Mouse (Mus musculus) heart, postnatal 25 days (tissue): ENCODE results near the gene Bbox1. TPM values are rescaled to one million over a fixed set of nuclear protein-coding genes. Genes with fewer than 3 reads are reported as not detected.

Experiments
- DNase-seq: peaks from one replicate; pipeline ENCODE4 v3.0.0; 2022; ENCODE audit warnings: low spot score
- intact Hi-C: fragments of 180-260 bp; cut with DNase I; formaldehyde crosslinking; loops from one replicate; pipeline ENCODE4 v1.15.1; 2025
- total RNA-seq, 2 experiments: library from RNA; stranded (reverse); gene quantifications; 2 replicates each; pipeline ENCODE4 v1.2.3; 2021

Gene Bbox1
- total RNA-seq, 2 experiments from 2014 or later, result 0.23 TPM; not detected in 1

DNA sequence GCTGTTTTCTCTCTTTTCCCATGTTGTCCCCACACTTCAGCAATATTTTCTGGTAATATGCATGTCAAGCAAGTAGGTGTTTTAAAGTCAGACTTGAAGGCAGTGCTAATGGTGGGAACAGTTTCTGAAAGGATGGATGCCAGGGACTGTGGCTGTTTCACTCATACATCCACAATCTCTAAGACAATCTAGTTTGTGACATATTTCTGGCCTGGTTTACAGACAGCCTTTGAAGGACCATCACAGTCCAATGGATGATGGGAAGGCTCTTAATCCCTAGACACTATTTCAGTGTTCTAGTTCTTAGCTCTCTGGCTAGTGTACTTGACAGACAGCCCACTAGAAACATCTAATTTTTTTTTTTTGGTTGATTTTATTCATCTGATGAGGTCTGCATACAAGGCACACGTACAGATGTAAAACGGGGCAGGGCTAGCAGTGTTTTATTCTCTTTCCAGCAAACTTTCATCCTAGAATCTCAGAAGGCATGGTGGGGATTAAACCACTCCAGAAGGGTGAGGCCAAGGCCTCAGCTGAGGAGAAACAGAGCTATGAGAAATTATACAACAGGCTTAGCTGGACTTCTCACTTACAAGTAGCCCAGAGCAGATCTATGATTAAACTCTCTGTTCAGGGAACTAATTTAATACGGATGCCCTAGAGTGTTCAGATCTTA lies 28.4 kb downstream of the Bbox1 start:
- intact Hi-C loops, result no loop called here
- no peak for DNase-seq

DNA sequence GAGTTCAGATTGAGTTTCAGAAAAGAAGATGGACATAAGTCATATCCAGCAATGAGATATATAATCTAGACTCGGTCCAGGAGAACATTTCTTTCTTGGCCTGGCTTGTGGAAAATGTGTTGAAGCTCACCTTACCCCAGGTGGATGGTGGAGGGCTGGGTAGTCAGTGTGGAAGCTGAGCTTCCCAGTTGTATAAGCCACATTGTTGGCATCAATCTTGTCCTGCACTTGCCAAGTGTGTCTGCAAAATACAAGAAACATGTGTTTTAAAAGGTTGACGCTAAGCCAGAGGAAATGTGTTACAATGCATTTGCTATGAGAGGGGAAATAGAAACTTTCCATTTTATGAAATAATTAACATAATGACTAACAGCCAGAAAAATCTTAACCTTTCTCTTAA lies 38.9 kb downstream of the Bbox1 start:
- intact Hi-C loops, result loop anchor here (10.0 kb wide), 1 partner anchor 119 kb away; no protein-coding TSS in a partner anchor
- DNase-seq, result no peak

DNA sequence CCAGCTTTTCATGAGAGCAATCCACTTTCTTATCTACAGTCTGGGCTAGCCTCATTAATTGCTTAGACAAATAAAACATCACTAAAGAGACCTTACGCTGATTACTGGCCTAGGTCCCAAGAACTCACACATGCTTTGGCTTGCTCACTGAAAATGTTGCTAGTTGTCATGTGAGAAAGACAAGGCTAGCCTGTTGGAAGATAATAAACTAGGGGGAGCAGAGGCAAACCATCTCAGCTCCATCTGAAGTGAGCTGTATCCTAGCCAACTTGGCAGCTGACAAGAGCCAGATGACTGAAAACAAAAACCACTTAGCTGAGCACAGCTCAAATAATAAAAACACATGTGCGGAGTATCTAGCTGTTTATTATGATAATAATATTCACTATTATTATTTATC lies 40.2 kb downstream of the Bbox1 start:
- DNase-seq, result peak; percentile 9
- intact Hi-C loops, result loop anchor here (10.0 kb wide), 1 partner anchor 121 kb away; no protein-coding TSS in a partner anchor

DNA sequence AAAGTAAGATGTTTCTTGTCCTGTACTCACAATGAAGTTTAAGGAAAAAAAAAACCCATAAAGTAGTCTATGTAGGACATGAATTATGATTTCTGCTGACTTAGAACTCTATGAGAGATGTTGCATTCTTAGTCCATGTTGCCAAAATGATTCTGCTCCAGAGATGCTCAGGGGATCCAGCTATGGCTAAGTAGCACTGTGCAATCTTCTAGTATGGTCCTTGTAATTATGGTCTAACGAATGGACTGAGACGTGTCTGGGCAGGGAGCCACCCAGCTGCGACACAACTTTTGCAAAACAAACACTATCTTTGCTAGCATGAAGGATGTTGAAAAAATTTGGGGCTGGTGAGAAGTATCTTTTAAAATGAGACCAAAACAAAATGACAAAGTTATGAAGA lies 45.1 kb downstream of the Bbox1 start:
- peak; percentile 35 for DNase-seq
- intact Hi-C loops, result no loop called here

DNA sequence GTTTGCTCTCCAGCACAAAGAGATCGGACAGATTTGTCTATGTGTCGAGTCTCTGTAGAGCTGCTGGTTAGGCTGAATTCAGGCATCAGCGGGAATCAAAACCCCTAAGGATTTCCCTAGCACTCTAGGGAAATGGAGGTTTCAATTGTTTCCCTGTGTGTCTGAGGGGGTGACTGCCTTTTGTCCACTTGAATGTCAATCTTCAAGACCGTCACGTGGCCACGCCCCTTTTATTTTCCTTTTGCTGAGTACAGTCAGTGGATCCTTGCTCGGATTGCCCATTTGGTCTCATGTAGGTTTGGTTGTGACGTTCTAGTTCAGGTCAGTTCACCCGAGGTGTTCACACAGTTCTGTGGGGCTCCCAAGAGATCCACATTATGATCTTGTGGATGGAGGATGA lies 82.1 kb downstream of the Bbox1 start:
- DNase-seq, result no peak
- intact Hi-C loops, result no loop called here

DNA sequence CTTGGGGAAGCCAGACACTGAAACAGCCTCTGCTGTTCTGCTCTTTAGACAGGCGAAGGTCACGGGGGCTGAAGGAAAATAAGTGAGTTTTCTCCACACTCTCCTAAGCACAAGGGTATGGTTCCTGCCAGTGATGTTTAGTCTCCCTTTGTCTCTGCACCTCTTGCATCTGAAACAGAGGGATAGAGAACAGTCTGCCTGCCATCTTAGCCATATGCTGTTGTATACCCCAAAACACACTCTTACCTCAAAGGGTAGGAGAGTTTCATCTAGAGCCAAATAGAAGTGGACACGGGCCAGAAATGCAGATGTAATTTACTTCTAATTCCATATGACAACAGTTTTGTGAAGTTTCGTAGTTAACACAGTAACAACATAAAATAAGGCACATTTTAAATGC lies 83.6 kb downstream of the Bbox1 start:
- DNase-seq, result no peak
- intact Hi-C loops, result no loop called here

DNA sequence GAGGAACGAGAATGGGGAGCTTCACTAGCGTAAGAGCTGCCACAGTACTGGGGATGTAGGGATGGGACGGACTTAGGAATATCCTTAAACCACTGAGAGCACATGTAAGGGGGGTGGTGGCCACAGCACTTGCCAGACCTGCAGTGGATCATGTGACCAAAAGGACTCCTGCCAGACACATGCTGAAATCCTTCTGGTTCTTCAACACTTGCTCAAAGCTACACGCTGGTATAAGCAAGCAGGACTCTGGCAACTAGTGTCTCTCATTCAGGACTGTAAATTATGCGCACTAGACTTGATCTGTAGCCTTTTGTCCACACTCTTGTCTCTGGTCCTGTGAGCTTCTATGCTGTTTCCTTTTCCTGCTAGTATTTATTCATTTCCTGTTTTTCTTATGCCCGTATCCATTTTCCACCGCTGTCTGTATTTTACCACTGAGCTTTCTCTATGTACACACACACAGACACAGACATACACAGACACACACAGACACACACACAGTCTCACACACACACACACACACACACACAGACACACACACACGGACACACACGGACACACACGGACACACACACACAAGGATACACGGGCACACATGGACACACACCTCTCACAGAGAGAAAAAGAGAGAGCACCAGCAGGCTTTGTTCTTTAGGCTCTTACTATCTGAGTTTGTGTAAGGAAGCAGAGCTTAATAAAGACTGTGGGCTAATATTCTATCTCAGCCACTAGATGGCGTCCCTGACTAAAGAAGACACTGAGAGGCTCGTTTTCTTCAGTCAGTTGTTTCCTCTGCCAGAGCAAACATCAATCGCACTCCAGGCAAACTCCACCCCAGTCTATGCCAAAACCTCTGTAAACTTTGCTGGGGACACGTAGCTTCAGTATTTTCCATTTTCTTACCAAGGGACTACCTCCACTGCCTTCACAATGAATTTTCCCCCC lies 84.9 kb downstream of the Bbox1 start:
- DNase-seq, result no peak

DNA sequence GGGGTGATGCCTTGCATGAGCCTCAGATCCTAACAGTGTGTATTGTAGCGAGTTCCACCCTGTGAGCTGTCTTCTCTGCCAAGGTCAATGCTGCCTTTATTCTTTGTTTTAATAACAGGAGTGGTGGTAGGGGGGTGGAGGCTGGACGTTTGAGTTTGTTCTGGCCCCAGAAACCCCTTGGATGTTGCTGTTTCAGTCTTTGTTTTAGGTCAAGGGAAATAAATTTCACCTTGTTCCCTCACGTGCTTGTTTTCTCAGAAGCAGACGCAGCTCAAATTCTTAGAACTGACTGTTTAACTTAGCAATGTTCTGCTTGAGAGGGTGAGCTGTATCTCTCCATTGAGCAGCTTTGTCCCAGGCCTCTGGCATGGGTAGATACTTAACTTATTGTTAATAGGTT lies 87.9 kb downstream of the Bbox1 start:
- intact Hi-C loops, result loop anchor here (10.0 kb wide), 1 partner anchor 758 kb away; no protein-coding TSS in a partner anchor
- DNase-seq, result no peak

More for the DNA sequence above, 84.9 kb downstream of the Bbox1 start:
- intact Hi-C loops, result loop anchor here (1.0 to 10.0 kb wide), 2 partner anchors 336 to 755 kb away; no protein-coding TSS in a partner anchor

DNA sequence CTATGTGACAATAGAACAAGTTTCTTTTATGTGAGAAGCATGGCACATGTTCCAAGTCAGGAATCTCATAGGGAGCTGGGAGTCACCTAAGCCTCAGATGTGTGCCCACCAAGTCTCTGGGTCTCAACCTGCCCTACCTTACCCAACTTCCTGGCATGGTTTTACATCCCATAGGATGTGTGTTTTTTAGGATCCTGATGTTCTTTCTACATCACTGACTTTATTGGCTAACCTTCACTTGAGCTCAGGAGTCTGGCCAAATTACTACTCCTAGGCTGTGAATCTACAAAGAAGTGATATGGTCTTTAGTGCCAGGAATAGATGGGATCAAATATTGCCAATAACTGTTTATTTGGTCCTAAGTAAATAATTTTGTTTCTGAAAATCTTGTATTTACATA lies 88.4 kb downstream of the Bbox1 start:
- DNase-seq, result no peak
- intact Hi-C loops, result loop anchor here (10.0 kb wide), 1 partner anchor 759 kb away; no protein-coding TSS in a partner anchor

DNA sequence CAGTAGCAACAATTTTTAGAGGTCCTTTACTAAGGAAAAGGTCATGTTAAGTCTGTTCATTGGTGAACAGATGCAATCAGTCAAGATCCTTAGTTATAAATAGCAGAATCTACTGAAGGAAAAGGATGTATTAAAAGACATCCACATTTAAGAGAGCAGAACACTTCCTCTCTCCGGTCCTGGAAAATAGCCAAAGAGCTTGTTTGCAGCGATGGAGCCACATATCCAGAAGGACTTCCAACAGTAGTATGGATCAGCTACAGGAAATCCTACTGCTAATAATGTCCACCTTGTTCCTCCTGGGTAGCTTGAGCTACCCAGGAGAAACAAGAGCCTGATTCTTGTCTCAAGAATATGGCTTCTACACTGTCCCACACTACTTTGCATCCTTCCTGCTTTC lies 91.6 kb downstream of the Bbox1 start:
- intact Hi-C loops, result loop anchor here (10.0 kb wide), 1 partner anchor 762 kb away; no protein-coding TSS in a partner anchor

DNA sequence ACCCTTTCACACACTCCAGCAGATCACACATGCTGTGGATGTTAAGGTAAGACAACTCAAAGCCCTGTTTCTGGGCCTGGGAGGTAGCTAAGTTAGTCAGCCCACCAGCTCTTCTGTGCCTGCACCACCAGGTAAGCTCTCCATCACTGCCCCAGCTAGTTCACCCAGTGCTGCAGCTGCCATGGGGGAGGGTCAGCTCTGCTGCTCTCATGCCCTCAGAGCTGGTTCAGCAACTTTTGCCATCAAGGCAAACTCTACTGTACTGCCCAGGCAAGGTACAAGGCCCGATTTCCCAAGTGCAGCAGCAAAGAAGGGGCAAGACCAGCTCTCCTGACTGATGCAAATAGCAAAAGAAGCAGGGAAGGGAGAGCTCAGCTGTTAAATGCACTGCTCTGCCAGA lies 93.9 kb downstream of the Bbox1 start:
- intact Hi-C loops, result loop anchor here (10.0 kb wide), 1 partner anchor 764 kb away; no protein-coding TSS in a partner anchor
- DNase-seq, result no peak

More for the DNA sequence above, 91.6 kb downstream of the Bbox1 start:
- DNase-seq, result no peak

DNA sequence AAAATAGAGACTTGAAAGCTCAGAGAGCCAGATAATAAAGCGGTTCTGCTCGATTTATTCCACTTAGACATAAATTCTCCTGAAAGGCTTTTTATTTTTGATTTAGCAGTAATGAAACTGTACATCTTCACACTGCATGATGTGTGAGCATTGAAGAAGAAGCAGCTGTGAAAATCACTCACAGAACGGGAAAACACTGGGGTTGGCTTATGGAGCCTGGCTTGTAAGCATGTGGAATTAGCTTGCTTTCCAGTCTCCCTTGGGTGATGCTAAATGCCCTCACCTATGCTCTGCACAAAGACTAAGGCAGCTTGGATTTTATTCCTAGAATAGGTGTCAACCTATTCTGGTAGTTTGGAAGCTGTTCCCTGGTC lies 98.7 kb downstream of the Bbox1 start:
- no peak for DNase-seq
- intact Hi-C loops, result no loop called here

DNA sequence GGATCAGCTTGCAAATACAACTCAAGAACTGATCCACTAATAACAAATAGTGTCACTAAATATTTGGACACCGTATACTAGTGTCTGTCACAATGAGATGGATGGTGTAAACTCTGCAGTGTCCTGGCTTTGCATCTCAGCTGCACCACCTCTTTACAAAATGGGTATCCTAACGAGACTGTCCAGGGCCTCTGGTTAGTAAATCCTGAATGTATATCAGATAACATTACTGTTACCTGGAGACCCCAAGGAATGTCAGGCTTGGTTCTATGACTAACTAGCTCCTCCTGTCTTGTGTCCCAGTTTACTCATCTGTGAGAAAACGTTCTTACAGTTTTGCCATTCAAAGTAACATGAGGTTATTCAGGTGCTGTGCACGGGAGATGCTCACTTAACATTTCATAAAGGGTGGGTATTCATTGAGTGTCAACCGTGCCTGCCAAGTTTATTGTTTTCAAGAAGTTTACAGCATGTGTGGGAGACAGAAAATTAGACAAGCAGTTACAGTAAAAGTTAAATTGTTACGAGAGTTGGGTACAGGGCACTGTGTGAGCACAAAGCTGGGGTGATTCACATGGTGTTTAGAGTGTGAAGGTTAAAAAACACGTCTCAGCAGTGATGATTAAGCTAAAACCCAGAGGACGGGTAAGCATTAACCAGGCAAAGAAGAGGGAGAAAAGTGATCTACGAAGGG lies 99.2 kb downstream of the Bbox1 start:
- no peak for DNase-seq
- intact Hi-C loops, result no loop called here

DNA sequence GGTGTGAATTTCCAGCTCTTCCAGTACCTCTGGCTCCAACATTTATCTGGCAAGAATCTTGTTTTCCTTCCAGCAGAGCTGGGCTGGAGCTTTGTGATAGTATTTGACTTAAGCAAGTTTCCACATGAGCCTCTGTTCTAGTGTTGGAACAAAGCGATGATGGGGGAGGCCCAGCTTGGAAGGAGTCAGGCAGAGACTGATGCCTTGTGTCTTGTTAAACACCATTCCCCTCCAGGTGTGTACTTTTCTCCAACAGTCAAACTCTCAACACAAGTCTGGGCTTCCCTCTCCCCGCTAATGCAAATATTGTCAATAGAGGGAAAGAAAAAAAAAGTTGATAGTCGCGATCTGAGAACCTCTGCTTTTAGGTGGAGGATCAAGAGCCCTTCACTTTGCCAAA lies 100.1 kb downstream of the Bbox1 start:
- DNase-seq, result no peak
- intact Hi-C loops, result no loop called here

Other genes starting within 250 kb of the Bbox1 start
- 1 to 10 TPM; 5.4 to 9.9 TPM for gene Fibin, start 48.6 kb upstream of the Bbox1 start, total RNA-seq